Mouse (Mus musculus) frontal cortex, adult (tissue): ENCODE data around the gene Olfr1330.
"Not testable (repeated sequence)": the region's sequence is repeated elsewhere in the genome, so short reads cannot be mapped to it uniquely, and the experiment has no call there.

Experiments used
- ATAC-seq: cut with Nextera tagmentation; 2 replicates; pipeline ENCODE4 v1.9.2; 2017; ENCODE audit warnings: mild to moderate bottlenecking, moderate library complexity, mixed read lengths; ENCODE audit not compliant: low TSS enrichment

Gene Olfr1330

GRCm38 (mm10) chr4:118888297-118888696 is at the start of gene Olfr1330:
Gene Olfr1330, plus strand, starts transcription at chr4:118888597.
- no peak for ATAC-seq

GRCm38 (mm10) chr4:118861791-118862190 is 26.6 kb upstream of the Olfr1330 start:
- no peak for ATAC-seq

GRCm38 (mm10) chr4:118862704-118863103 is 25.7 kb upstream of the Olfr1330 start:
- peak; percentile 59; the same call in 1 of the 2 replicates for ATAC-seq

- no peak for ATAC-seq
Measured at GRCm38 (mm10) chr4:118864349-118864748, 24.0 kb upstream of the Olfr1330 start, which contains the start of gene Olfr1331. Gene Olfr1331, plus strand, starts transcription at chr4:118864649.

- no peak for ATAC-seq
Measured at GRCm38 (mm10) chr4:118867566-118867965, 20.8 kb upstream of the Olfr1330 start.

GRCm38 (mm10) chr4:118901981-118902380 is 13.6 kb downstream of the Olfr1330 start:
- ATAC-seq = no peak

- ATAC-seq = not testable (repeated sequence)
Measured at GRCm38 (mm10) chr4:118917365-118917764, 29.0 kb downstream of the Olfr1330 start, which contains the start of gene Olfr1329. Gene Olfr1329, minus strand, starts transcription at chr4:118917465.

GRCm38 (mm10) chr4:118931326-118931725 is 42.9 kb downstream of the Olfr1330 start:
- not testable (repeated sequence) for ATAC-seq

GRCm38 (mm10) chr4:118938512-118938911 is 50.1 kb downstream of the Olfr1330 start, which contains the start of gene Olfr1328:
Gene Olfr1328, minus strand, starts transcription at chr4:118938612.
- no peak for ATAC-seq
